Mouse (Mus musculus) liver, embryonic 13.5 days (tissue): ENCODE measurements around the gene Smap1. TPM values are rescaled to one million over a fixed set of nuclear protein-coding genes. Genes with fewer than 3 reads are reported as not detected.

ENCODE experiments used
- ATAC-seq: fragments of 200-750 bp; cut with Nextera tagmentation; 2 replicates; pipeline ENCODE4 v1.8.0; 2017; ENCODE audit warnings: low read depth, mild to moderate bottlenecking, moderate number of reproducible peaks, moderate library complexity
- DNase-seq: peaks from one replicate; pipeline ENCODE4 v3.0.0; 2022
- H3K27ac ChIP-seq: fragments of 300-500 bp; sonication (generic); 2 replicates; pipeline ENCODE4 v1.5.1; 2015; ENCODE audit warnings: moderate library complexity, mild to moderate bottlenecking, inconsistent platforms
- H3K27me3 ChIP-seq: fragments of 300-500 bp; sonication (generic); 2 replicates; pipeline ENCODE4 v1.6.1; 2015; ENCODE audit warnings: mild to moderate bottlenecking, inconsistent platforms
- H3K36me3 ChIP-seq: fragments of 300-500 bp; sonication (generic); 2 replicates; pipeline ENCODE4 v1.6.1; 2015; ENCODE audit warnings: mild to moderate bottlenecking, inconsistent platforms
- H3K4me1 ChIP-seq: fragments of 300-500 bp; sonication (generic); replicated peaks from 2 replicates; pipeline ENCODE4 v1.6.1; 2015; ENCODE audit warnings: inconsistent platforms
- H3K4me2 ChIP-seq: fragments of 300-500 bp; sonication (generic); 2 replicates; pipeline ENCODE4 v1.6.1; 2015; ENCODE audit warnings: inconsistent platforms, mild to moderate bottlenecking, moderate library complexity
- H3K4me3 ChIP-seq: fragments of 300-500 bp; sonication (generic); replicated peaks from 2 replicates; pipeline ENCODE4 v1.5.1; 2015; ENCODE audit warnings: mild to moderate bottlenecking, inconsistent platforms
- H3K9ac ChIP-seq: fragments of 300-500 bp; sonication (generic); 2 replicates; pipeline ENCODE4 v1.6.1; 2015; ENCODE audit warnings: mild to moderate bottlenecking, inconsistent platforms
- H3K9me3 ChIP-seq: fragments of 300-500 bp; sonication (generic); replicated peaks from 2 replicates; pipeline ENCODE4 v1.6.1; 2016; ENCODE audit warnings: inconsistent platforms
- WGBS: fragments of 180-500 bp; shearing (Covaris S2); methylation state at CpG from one replicate; pipeline ENCODE4 v1.1.7; 2015; ENCODE audit not compliant: insufficient replicate concordance; 5-methylcytosine and 5-hydroxymethylcytosine counted together
- polyA plus RNA-seq: library from polyadenylated mRNA; unstranded; fragments of >200 nt; fragmentation: Nextera tagmentation; extraction: Ambion mirVana; gene quantifications from 2 replicates; pipeline ENCODE4 v1.2.1, GENCODE M21; 2015

Gene Smap1
- polyA plus RNA-seq, 1 experiment from 2014 or later = 32.0 TPM

- 76% methylated on average over 7 of the region's 7 CpGs for WGBS
- H3K4me1 ChIP-seq = no peaks in the 10 kb centered on the region
- no peaks in the 10 kb centered on the region for H3K36me3 ChIP-seq
- H3K9me3 ChIP-seq = no peaks in the 10 kb centered on the region
- no peak for DNase-seq
- no peak overlapping the region for H3K4me3 ChIP-seq
- no peak overlapping the region for H3K4me2 ChIP-seq
- no peak for ATAC-seq
- no peak overlapping the region for H3K9ac ChIP-seq
- no peak overlapping the region for H3K27ac ChIP-seq
- no peaks in the 10 kb centered on the region for H3K27me3 ChIP-seq
Observed at GRCm38 (mm10) chr1:23948290-23948689, 26.2 kb upstream of the Smap1 start.

GRCm38 (mm10) chr1:23944076-23944475 lies 22.0 kb upstream of the Smap1 start:
- no peaks in the 10 kb centered on the region for H3K36me3 ChIP-seq
- H3K4me1 ChIP-seq = no peaks in the 10 kb centered on the region
- no peak for ATAC-seq
- H3K27me3 ChIP-seq = no peaks in the 10 kb centered on the region
- no peak for DNase-seq
- H3K9me3 ChIP-seq = no peaks in the 10 kb centered on the region
- H3K9ac ChIP-seq = no peak overlapping the region
- no peak overlapping the region for H3K27ac ChIP-seq
- no peak overlapping the region for H3K4me3 ChIP-seq
- WGBS = 58% methylated on average over 1 of the region's 1 CpGs
- H3K4me2 ChIP-seq = no peak overlapping the region

- H3K4me3 ChIP-seq = no peak overlapping the region
- H3K9ac ChIP-seq = no peak overlapping the region
- no peak overlapping the region for H3K4me2 ChIP-seq
- no peaks in the 10 kb centered on the region for H3K27me3 ChIP-seq
- no peaks in the 10 kb centered on the region for H3K4me1 ChIP-seq
- 76% methylated on average over 3 of the region's 3 CpGs for WGBS
- H3K36me3 ChIP-seq = no peaks in the 10 kb centered on the region
- DNase-seq = no peak
- no peaks in the 10 kb centered on the region for H3K9me3 ChIP-seq
- ATAC-seq = no peak
- H3K27ac ChIP-seq = no peak overlapping the region
Observed at GRCm38 (mm10) chr1:23943146-23943940, 21.2 kb upstream of the Smap1 start.

DNA sequence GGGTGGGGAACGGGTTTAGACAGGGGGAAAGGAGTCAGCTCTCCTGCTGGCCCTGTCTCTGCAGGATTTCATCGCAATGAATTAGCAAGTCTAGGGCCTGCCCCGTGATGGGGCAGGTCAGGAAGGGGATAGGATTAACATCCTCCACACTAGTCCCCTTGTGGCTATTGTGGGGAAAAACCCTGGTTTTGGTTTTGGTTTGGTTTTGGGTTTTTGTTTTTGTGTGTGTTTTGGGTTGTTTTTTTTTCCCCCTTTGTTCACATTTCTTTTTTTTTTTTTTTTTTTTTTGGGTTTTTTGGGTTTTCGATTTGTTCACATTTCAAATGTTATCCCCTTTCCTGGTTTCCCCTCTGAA lies 13.3 kb upstream of the Smap1 start:
- no peak for DNase-seq
- 36% methylated on average over 4 of the region's 4 CpGs for WGBS

DNA sequence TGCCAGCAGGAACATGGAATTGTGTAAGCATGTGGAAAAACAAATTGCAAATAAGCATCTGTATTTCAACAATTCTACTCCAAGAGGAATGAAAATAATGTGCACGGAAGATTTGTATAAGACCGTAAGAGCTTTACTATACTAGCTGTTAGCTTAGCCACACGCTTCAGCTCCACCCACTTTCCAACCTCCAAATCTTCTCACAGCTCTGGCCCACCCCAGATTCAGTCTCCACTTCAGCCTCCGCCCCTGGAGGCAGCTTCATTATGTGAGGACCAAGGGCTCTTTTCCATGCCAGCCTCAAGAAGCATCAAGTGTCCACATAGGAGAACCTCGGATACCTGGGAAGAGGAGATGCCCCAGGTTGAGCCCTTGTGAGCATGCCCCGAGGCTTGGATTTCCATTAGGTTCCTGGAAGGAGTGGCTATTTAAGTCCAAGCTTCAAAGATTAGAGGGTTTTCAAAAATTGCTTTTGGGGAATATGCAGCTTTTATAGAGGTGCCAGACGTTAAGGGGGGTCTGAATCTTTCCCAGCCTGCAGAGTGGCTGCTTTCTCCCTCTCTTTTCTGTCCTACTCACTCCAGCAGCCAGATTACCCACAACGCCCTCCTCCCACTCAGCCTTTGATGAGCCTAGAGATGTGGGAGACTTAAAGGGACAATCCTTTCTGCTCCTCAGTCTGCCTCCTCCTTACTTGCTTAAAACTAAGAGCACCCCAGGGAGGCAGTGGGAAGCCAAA lies 12.7 kb upstream of the Smap1 start:
- no peak overlapping the region for H3K4me3 ChIP-seq
- no peaks in the 10 kb centered on the region for H3K4me1 ChIP-seq
- no peaks in the 10 kb centered on the region for H3K27me3 ChIP-seq
- H3K36me3 ChIP-seq = no peaks in the 10 kb centered on the region
- no peak for ATAC-seq
- no peak overlapping the region for H3K9ac ChIP-seq
- DNase-seq = no peak
- H3K9me3 ChIP-seq = peaks cover 6% of the 10 kb centered on the region; the same call in 1 of the 2 replicates
- H3K27ac ChIP-seq = no peak overlapping the region
- H3K4me2 ChIP-seq = no peak overlapping the region
- 55% methylated on average over 8 of the region's 8 CpGs for WGBS

More for the DNA sequence above, 13.3 kb upstream of the Smap1 start:
- peaks cover 6% of the 10 kb centered on the region; the same call in 1 of the 2 replicates for H3K9me3 ChIP-seq
- no peak overlapping the region for H3K27ac ChIP-seq
- H3K27me3 ChIP-seq = no peaks in the 10 kb centered on the region
- no peaks in the 10 kb centered on the region for H3K36me3 ChIP-seq
- H3K9ac ChIP-seq = no peak overlapping the region
- no peak overlapping the region for H3K4me2 ChIP-seq
- ATAC-seq = no peak
- H3K4me1 ChIP-seq = no peaks in the 10 kb centered on the region
- no peak overlapping the region for H3K4me3 ChIP-seq

GRCm38 (mm10) chr1:23929410-23929809 lies 7.3 kb upstream of the Smap1 start:
- Histone ChIP-seq H3K36me3 (no peaks in the 10 kb centered on the region), H3K27ac (no peak overlapping the region), H3K4me3 (no peak overlapping the region), H3K9me3 (no peaks in the 10 kb centered on the region; the same call in 1 of the 2 replicates), H3K4me1 (no peaks in the 10 kb centered on the region), H3K9ac (no peak overlapping the region), H3K4me2 (no peak overlapping the region), H3K27me3 (no peaks in the 10 kb centered on the region)
- 65% methylated on average over 6 of the region's 6 CpGs for WGBS
- no peak for ATAC-seq
- no peak for DNase-seq

GRCm38 (mm10) chr1:23928371-23928770 lies 6.3 kb upstream of the Smap1 start:
- WGBS = 62% methylated on average over 3 of the region's 3 CpGs
- no peak for DNase-seq

GRCm38 (mm10) chr1:23923779-23924708 lies 1.9 kb upstream of the Smap1 start:
- ATAC-seq = no peak
- no peak overlapping the region for H3K27ac ChIP-seq
- peaks cover 36% of the 10 kb centered on the region for H3K4me1 ChIP-seq
- no peak for DNase-seq
- H3K27me3 ChIP-seq = no peaks in the 10 kb centered on the region
- no peak overlapping the region for H3K9ac ChIP-seq
- 41% methylated on average over 7 of the region's 7 CpGs for WGBS
- no peaks in the 10 kb centered on the region; the same call in 1 of the 2 replicates for H3K9me3 ChIP-seq
- H3K4me3 ChIP-seq = no peak overlapping the region
- no peak overlapping the region for H3K4me2 ChIP-seq
- H3K36me3 ChIP-seq = no peaks in the 10 kb centered on the region

More at GRCm38 (mm10) chr1:23928371-23928770, 6.3 kb upstream of the Smap1 start:
- Histone ChIP-seq H3K27me3 (no peaks in the 10 kb centered on the region), H3K4me1 (peaks cover 4% of the 10 kb centered on the region; the same call in 1 of the 2 replicates), H3K4me2 (no peak overlapping the region), H3K4me3 (no peak overlapping the region), H3K36me3 (no peaks in the 10 kb centered on the region), H3K9ac (no peak overlapping the region), H3K27ac (no peak overlapping the region), H3K9me3 (no peaks in the 10 kb centered on the region; the same call in 1 of the 2 replicates)
- no peak for ATAC-seq

DNA sequence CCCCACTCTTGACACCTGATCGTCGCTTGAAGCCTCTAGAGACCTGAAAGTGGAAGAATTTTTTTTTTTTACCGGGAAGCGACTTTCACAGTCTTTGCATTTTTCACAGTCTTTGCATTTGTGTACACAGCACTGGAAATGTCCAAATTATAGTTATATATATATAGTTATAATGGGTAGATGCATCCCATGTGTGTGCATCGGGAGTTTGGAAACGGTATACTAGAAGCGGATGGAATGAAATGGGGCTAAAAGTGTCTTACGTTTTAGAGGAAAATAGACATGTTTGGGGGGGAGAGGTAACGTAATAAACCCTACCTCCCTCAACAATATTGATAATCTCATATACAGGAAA lies 390 bp upstream of the Smap1 start:
- H3K4me1 ChIP-seq = peaks cover 50% of the 10 kb centered on the region
- WGBS = 24% methylated on average over 9 of the region's 9 CpGs
- peak overlapping the region; percentile 94 for H3K4me3 ChIP-seq
- H3K36me3 ChIP-seq = no peaks in the 10 kb centered on the region
- H3K9ac ChIP-seq = peak overlapping the region; percentile 99
- H3K9me3 ChIP-seq = no peaks in the 10 kb centered on the region; the same call in 1 of the 2 replicates
- ATAC-seq (no peak), DNase-seq (no peak)
- H3K27me3 ChIP-seq = no peaks in the 10 kb centered on the region
- H3K27ac ChIP-seq = no peak overlapping the region
- peak overlapping the region; percentile 74 for H3K4me2 ChIP-seq

- Histone ChIP-seq H3K9ac (peak overlapping the region; percentile 99), H3K36me3 (no peaks in the 10 kb centered on the region), H3K4me3 (peak overlapping the region; percentile 94), H3K9me3 (no peaks in the 10 kb centered on the region), H3K4me1 (peaks cover 73% of the 10 kb centered on the region), H3K4me2 (peak overlapping the region; percentile 74), H3K27ac (peak overlapping the region; percentile 4; the same call in 1 of the 2 replicates), H3K27me3 (no peaks in the 10 kb centered on the region)
- 33% methylated on average over 2 of the region's 2 CpGs for WGBS
- ATAC-seq (no peak), DNase-seq (peak; percentile 9)
Observed at GRCm38 (mm10) chr1:23920275-23920674, 1.8 kb downstream of the Smap1 start.

GRCm38 (mm10) chr1:23919086-23919485 lies 3.0 kb downstream of the Smap1 start:
- no peaks in the 10 kb centered on the region for H3K36me3 ChIP-seq
- H3K9ac ChIP-seq = no peak overlapping the region; the same call in 1 of the 2 replicates
- H3K27me3 ChIP-seq = no peaks in the 10 kb centered on the region
- H3K4me3 ChIP-seq = no peak overlapping the region
- H3K4me2 ChIP-seq = no peak overlapping the region
- H3K4me1 ChIP-seq = peaks cover 77% of the 10 kb centered on the region
- H3K9me3 ChIP-seq = no peaks in the 10 kb centered on the region
- ATAC-seq (no peak), DNase-seq (no peak)
- WGBS = 63% methylated on average over 4 of the region's 4 CpGs
- no peak overlapping the region for H3K27ac ChIP-seq
